Mouse (Mus musculus) urinary bladder, adult 18-20 months (tissue): ENCODE results near the gene Foxd1.
A peak's percentile ranks its signal among the peaks of the same experiment; 100 is the strongest.

ENCODE experiments used
- DNase-seq, 2 experiments: peaks; one replicate each; pipeline ENCODE4 v3.0.0; 2022; ENCODE audit warnings: low spot score in 2 of 2, mixed read lengths in 2 of 2

Foxd1 gene

GRCm38 (mm10) chr13:98389092-98389491 lies 35.0 kb downstream of the Foxd1 start:
- DNase-seq = no peak

- DNase-seq = no peak
Measured at GRCm38 (mm10) chr13:98390363-98390762, 36.3 kb downstream of the Foxd1 start.

GRCm38 (mm10) chr13:98390771-98391634 lies 37.0 kb downstream of the Foxd1 start:
- peak in 1 of 2 experiments; percentile 14 for DNase-seq

GRCm38 (mm10) chr13:98391635-98391990 lies 37.6 kb downstream of the Foxd1 start:
- DNase-seq = no peak

GRCm38 (mm10) chr13:98392031-98392430 lies 38.0 kb downstream of the Foxd1 start:
- DNase-seq = no peak

GRCm38 (mm10) chr13:98393356-98394070 lies 39.5 kb downstream of the Foxd1 start:
- DNase-seq = no peak
